Mouse (Mus musculus) CH12.LX (cell line): Measurements from ENCODE around the gene Lpar3. TPM values are rescaled to one million over a fixed set of nuclear protein-coding genes. Genes with fewer than 3 reads are reported as not detected.

ENCODE experiments used
- polyA plus RNA-seq: library from polyadenylated mRNA; unstranded; fragments of >175 nt; gene quantifications from 2 replicates; pipeline ENCODE4 v1.2.1, GENCODE M21; 2012; ENCODE audit warnings: low read depth; ENCODE audit not compliant: insufficient read length
- total RNA-seq, 2 experiments: library from RNA; depleted of rRNA; stranded (reverse); fragments of 300-350 nt in 1 of 2; fragments of >200 nt in 1 of 2; gene quantifications; 2 replicates each; pipeline ENCODE4 v1.2.3; 2012 to 2014

Gene Lpar3
- total and polyA plus RNA-seq, 3 experiments, result not detected

Other genes starting within 250 kb of the Lpar3 start
- not detected in 2 replicates for gene Syde2, start 233.1 kb upstream of the Lpar3 start, total RNA-seq (2012; rRNA removed)
- gene Syde2, start 233.1 kb upstream of the Lpar3 start, total RNA-seq (2014; rRNA removed), result 0.30 and 0.31 TPM in 2 replicates
- gene Syde2, start 233.1 kb upstream of the Lpar3 start, polyA plus RNA-seq, result 0.10 TPM in 2 replicates
- not detected in 2 replicates for gene Wdr63, start 112.8 kb upstream of the Lpar3 start, total RNA-seq (2012; rRNA removed)
- gene Wdr63, start 112.8 kb upstream of the Lpar3 start, total RNA-seq (2014; rRNA removed), result not detected in 2 replicates
- not detected in 2 replicates for gene Wdr63, start 112.8 kb upstream of the Lpar3 start, polyA plus RNA-seq
- gene Mcoln3, start 103.5 kb upstream of the Lpar3 start, total RNA-seq (2012; rRNA removed), result 7.2 and 11.3 TPM in 2 replicates
- 5.3 and 6.4 TPM in 2 replicates for gene Mcoln3, start 103.5 kb upstream of the Lpar3 start, total RNA-seq (2014; rRNA removed)
- 5.2 and 7.2 TPM in 2 replicates for gene Mcoln3, start 103.5 kb upstream of the Lpar3 start, polyA plus RNA-seq
- 32.0 and 43.8 TPM in 2 replicates for gene Mcoln2, start 71.1 kb upstream of the Lpar3 start, total RNA-seq (2012; rRNA removed)
- 31.0 and 35.8 TPM in 2 replicates for gene Mcoln2, start 71.1 kb upstream of the Lpar3 start, total RNA-seq (2014; rRNA removed)
- gene Mcoln2, start 71.1 kb upstream of the Lpar3 start, polyA plus RNA-seq, result 34.9 and 35.1 TPM in 2 replicates
- 29.2 and 32.6 TPM in 2 replicates for gene Ssx2ip, start 183.7 kb downstream of the Lpar3 start, total RNA-seq (2012; rRNA removed)
- gene Ssx2ip, start 183.7 kb downstream of the Lpar3 start, total RNA-seq (2014; rRNA removed), result 31.9 and 39.9 TPM in 2 replicates
- 28.0 and 31.3 TPM in 2 replicates for gene Ssx2ip, start 183.7 kb downstream of the Lpar3 start, polyA plus RNA-seq
- 17.1 and 21.4 TPM in 2 replicates for gene Ctbs, start 228.8 kb downstream of the Lpar3 start, total RNA-seq (2012; rRNA removed)
- 48.8 and 56.9 TPM in 2 replicates for gene Ctbs, start 228.8 kb downstream of the Lpar3 start, total RNA-seq (2014; rRNA removed)
- 26.5 and 33.5 TPM in 2 replicates for gene Ctbs, start 228.8 kb downstream of the Lpar3 start, polyA plus RNA-seq